Mouse (Mus musculus): ENCODE measurements around the gene Hoxd12. TPM values are rescaled to one million over a fixed set of nuclear protein-coding genes. Genes with fewer than 3 reads are reported as not detected.

Gene Hoxd12
- polyA plus RNA-seq, 1 experiment from 2014 or later: not detected

DNA sequence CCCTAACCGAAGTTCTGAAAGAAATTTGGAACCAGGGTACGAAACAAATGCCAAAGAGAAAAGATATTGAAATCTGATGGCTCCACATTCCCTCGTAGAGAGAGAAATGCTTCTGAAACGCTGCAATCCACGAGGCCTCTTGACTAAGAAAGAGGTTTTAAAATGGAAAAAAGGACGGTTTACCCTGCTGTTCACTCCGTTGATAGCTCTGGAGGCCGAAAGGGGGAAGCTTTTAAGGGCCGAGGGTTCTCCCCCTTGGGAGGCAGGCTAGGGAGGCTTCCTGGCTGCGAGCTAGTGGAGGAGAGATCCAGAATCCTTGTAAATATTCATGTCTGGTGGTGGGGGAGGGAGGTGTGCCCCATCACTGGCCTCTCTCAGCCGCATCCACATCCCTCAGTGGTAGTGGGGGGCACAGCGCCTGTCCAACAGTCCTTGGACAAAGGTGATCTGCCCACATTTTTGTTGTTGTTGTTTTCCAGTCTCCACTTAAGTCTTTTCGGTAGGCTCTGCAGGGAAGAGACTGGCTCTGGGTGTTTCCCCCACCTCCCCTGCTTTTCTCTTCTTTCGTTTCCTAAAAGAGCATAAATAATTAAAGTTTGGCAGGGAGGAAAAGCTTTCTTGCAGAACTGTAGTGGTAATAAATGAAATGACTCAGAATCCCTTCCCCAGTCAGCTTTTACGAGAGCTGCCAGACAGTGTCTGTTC, 4.2 kb downstream of the Hoxd12 start, which contains the start of gene Hoxd11:
Gene Hoxd11 (plus strand): TSS at position 667 of the 705 bp plus-strand sequence.
- ATAC-seq (ENCODE audit: low FRiP score) (no peak), DNase-seq (ENCODE audit: low spot score, missing footprints) (no peak)
- no peak within 1 kb of the TSS for H3K9ac ChIP-seq (ENCODE audit: low read length)
- 1% methylated on average over 15 of the region's 15 CpGs for WGBS
- no peak within 1 kb of the TSS for H3K4me3 ChIP-seq (ENCODE audit: low read depth, low read length)
- no peak within 1 kb of the TSS for H3K27ac ChIP-seq (ENCODE audit: low read depth, low read length)
- peaks cover 100% of the 10 kb centered on the region for H3K27me3 ChIP-seq (ENCODE audit: control insufficient read depth, insufficient read depth, low read length)
- no peaks in the 10 kb centered on the region for H3K36me3 ChIP-seq (ENCODE audit: control insufficient read depth, insufficient read depth, low read length)
- H3K4me1 ChIP-seq (ENCODE audit: control insufficient read depth, insufficient read depth, low read length): peaks cover 5% of the 10 kb centered on the region; the same call in 1 of the 2 replicates
- no peaks in the 10 kb centered on the region for H3K9me3 ChIP-seq (ENCODE audit: control insufficient read depth, low read length)
- H3K4me2 ChIP-seq: no peak within 1 kb of the TSS

- Histone ChIP-seq H3K36me3 (ENCODE audit: control insufficient read depth, insufficient read depth, low read length) (no peaks in the 10 kb centered on the region), H3K4me2 (no peak overlapping the region), H3K4me3 (ENCODE audit: low read depth, low read length) (no peak overlapping the region), H3K9me3 (ENCODE audit: control insufficient read depth, low read length) (no peaks in the 10 kb centered on the region), H3K27ac (ENCODE audit: low read depth, low read length) (no peak overlapping the region), H3K9ac (ENCODE audit: low read length) (no peak overlapping the region), H3K27me3 (ENCODE audit: control insufficient read depth, insufficient read depth, low read length) (peaks cover 100% of the 10 kb centered on the region), H3K4me1 (ENCODE audit: control insufficient read depth, insufficient read depth, low read length) (peaks cover 5% of the 10 kb centered on the region; the same call in 1 of the 2 replicates)
- no peak for ATAC-seq (ENCODE audit: low FRiP score)
- WGBS: under 1% methylated on average over 26 of the region's 26 CpGs
- no peak for DNase-seq (ENCODE audit: low spot score, missing footprints)
These were observed 4.8 kb downstream of the Hoxd12 start for GRCm38 (mm10) chr2:74679596-74679971.

- ATAC-seq (ENCODE audit: low FRiP score) (no peak), DNase-seq (ENCODE audit: low spot score, missing footprints) (no peak)
- Histone ChIP-seq H3K36me3 (ENCODE audit: control insufficient read depth, insufficient read depth, low read length) (no peaks in the 10 kb centered on the region), H3K27ac (ENCODE audit: low read depth, low read length) (no peak overlapping the region), H3K4me3 (ENCODE audit: low read depth, low read length) (no peak overlapping the region), H3K4me2 (no peak overlapping the region), H3K9ac (ENCODE audit: low read length) (no peak overlapping the region), H3K4me1 (ENCODE audit: control insufficient read depth, insufficient read depth, low read length) (peaks cover 5% of the 10 kb centered on the region; the same call in 1 of the 2 replicates), H3K27me3 (ENCODE audit: control insufficient read depth, insufficient read depth, low read length) (peaks cover 100% of the 10 kb centered on the region), H3K9me3 (ENCODE audit: control insufficient read depth, low read length) (no peaks in the 10 kb centered on the region)
- WGBS: 1% methylated on average over 22 of the region's 23 CpGs
These were observed 5.2 kb downstream of the Hoxd12 start for GRCm38 (mm10) chr2:74679980-74680379.

- Histone ChIP-seq H3K4me1 (ENCODE audit: control insufficient read depth, insufficient read depth, low read length) (peaks cover 5% of the 10 kb centered on the region; the same call in 1 of the 2 replicates), H3K27ac (ENCODE audit: low read depth, low read length) (no peak overlapping the region), H3K4me2 (no peak overlapping the region), H3K4me3 (ENCODE audit: low read depth, low read length) (no peak overlapping the region), H3K9ac (ENCODE audit: low read length) (no peak overlapping the region), H3K27me3 (ENCODE audit: control insufficient read depth, insufficient read depth, low read length) (peaks cover 100% of the 10 kb centered on the region), H3K9me3 (ENCODE audit: control insufficient read depth, low read length) (no peaks in the 10 kb centered on the region), H3K36me3 (ENCODE audit: control insufficient read depth, insufficient read depth, low read length) (no peaks in the 10 kb centered on the region)
- ATAC-seq (ENCODE audit: low FRiP score): no peak
- WGBS: 3% methylated on average over 21 of the region's 21 CpGs
- DNase-seq (ENCODE audit: low spot score, missing footprints): peak; percentile 94
These were observed 6.0 kb downstream of the Hoxd12 start for GRCm38 (mm10) chr2:74680561-74681398.

DNA sequence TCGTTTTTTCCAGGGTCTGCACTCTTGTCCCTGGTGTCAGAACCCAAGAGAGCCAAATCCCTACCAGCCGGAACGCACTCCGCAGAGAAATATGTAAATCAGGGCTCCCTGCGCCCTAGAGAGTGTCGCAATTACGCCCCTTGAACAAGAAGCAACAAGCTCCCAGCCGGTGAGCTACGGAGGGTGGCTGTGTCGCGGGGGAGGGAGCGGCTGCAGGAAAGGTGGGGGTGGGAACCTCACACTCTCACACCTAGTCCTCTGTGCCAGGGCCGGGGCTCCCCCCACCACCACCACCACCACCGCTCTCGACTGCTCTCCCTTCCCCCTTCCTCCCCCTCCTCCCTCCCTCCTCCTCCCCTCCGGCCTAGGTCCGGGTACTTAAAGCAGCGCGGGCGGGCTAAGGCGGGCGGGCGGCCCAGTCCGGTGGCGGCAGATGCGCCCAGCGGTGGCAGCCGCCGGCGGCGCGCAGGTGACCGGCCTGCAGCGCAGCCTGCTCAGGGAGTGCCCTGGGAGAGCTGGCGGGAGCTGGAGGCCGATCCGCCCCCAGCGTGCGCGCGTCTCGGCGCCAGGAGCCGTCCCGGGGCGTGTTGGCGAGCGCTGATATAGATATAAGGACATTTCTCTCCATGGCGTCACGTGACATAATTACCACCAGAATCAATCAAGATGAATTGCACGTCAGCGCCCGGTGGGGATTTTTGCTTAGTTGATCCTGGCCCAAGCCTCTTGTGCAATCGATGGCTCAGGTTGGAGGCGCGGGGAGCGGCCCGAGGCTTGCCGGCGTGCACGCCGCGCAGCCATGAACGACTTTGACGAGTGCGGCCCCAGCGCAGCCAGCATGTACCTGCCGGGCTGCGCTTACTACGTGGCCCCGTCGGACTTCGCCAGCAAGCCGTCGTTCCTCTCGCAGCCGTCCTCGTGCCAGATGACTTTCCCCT, 7.0 kb downstream of the Hoxd12 start:
- Histone ChIP-seq H3K9ac (ENCODE audit: low read length) (no peak overlapping the region), H3K4me1 (ENCODE audit: control insufficient read depth, insufficient read depth, low read length) (peaks cover 5% of the 10 kb centered on the region; the same call in 1 of the 2 replicates), H3K27me3 (ENCODE audit: control insufficient read depth, insufficient read depth, low read length) (peaks cover 98% of the 10 kb centered on the region), H3K9me3 (ENCODE audit: control insufficient read depth, low read length) (no peaks in the 10 kb centered on the region), H3K4me3 (ENCODE audit: low read depth, low read length) (no peak overlapping the region), H3K4me2 (0 out of 2 replicates have a peak overlapping the region, but pooled peaks have one; percentile 17), H3K36me3 (ENCODE audit: control insufficient read depth, insufficient read depth, low read length) (no peaks in the 10 kb centered on the region), H3K27ac (ENCODE audit: low read depth, low read length) (no peak overlapping the region)
- peak; percentile 96 for DNase-seq (ENCODE audit: low spot score, missing footprints)
- 0 out of 2 replicates have a peak, but pooled peaks have one; percentile 30 for ATAC-seq (ENCODE audit: low FRiP score)
- WGBS: under 1% methylated on average over 77 of the region's 78 CpGs

GRCm38 (mm10) chr2:74682796-74683195, 8.0 kb downstream of the Hoxd12 start:
- peaks cover 98% of the 10 kb centered on the region for H3K27me3 ChIP-seq (ENCODE audit: control insufficient read depth, insufficient read depth, low read length)
- no peak overlapping the region for H3K27ac ChIP-seq (ENCODE audit: low read depth, low read length)
- no peaks in the 10 kb centered on the region for H3K36me3 ChIP-seq (ENCODE audit: control insufficient read depth, insufficient read depth, low read length)
- H3K4me1 ChIP-seq (ENCODE audit: control insufficient read depth, insufficient read depth, low read length): peaks cover 5% of the 10 kb centered on the region; the same call in 1 of the 2 replicates
- H3K9ac ChIP-seq (ENCODE audit: low read length): no peak overlapping the region
- 0 out of 2 replicates have a peak overlapping the region, but pooled peaks have one; percentile 17 for H3K4me2 ChIP-seq
- 1% methylated on average over 38 of the region's 51 CpGs for WGBS
- no peaks in the 10 kb centered on the region for H3K9me3 ChIP-seq (ENCODE audit: control insufficient read depth, low read length)
- no peak overlapping the region for H3K4me3 ChIP-seq (ENCODE audit: low read depth, low read length)
- DNase-seq (ENCODE audit: low spot score, missing footprints) (no peak), ATAC-seq (ENCODE audit: low FRiP score) (no peak)

GRCm38 (mm10) chr2:74683471-74683951, 8.7 kb downstream of the Hoxd12 start:
- Histone ChIP-seq H3K9me3 (ENCODE audit: control insufficient read depth, low read length) (no peaks in the 10 kb centered on the region), H3K27ac (ENCODE audit: low read depth, low read length) (no peak overlapping the region), H3K4me3 (ENCODE audit: low read depth, low read length) (no peak overlapping the region), H3K27me3 (ENCODE audit: control insufficient read depth, insufficient read depth, low read length) (peaks cover 98% of the 10 kb centered on the region), H3K4me1 (ENCODE audit: control insufficient read depth, insufficient read depth, low read length) (peaks cover 5% of the 10 kb centered on the region; the same call in 1 of the 2 replicates), H3K9ac (ENCODE audit: low read length) (no peak overlapping the region), H3K36me3 (ENCODE audit: control insufficient read depth, insufficient read depth, low read length) (no peaks in the 10 kb centered on the region), H3K4me2 (no peak overlapping the region)
- ATAC-seq (ENCODE audit: low FRiP score) (no peak), DNase-seq (ENCODE audit: low spot score, missing footprints) (peak; percentile 94)
- under 1% methylated on average over 18 of the region's 18 CpGs for WGBS

DNA sequence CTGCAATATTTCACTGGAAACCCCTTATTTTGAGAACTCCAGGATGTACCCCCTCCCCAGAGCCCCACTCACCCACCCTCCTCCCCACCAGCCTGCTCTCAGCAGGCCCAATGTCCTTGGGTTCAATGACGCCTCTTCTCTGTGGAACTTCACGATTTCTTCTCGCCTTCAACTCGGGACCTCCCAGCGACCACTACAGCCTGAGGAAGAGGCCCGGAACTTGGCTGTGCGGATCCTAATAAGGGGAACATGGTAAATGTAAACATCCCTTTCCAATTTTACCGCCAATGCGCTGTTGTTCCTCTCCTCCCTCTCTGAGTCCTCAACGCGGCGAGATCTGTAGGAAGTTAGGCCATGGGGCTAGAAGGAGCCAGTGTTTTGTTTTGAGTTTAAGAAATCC, 9.3 kb downstream of the Hoxd12 start:
- Histone ChIP-seq H3K4me3 (ENCODE audit: low read depth, low read length) (no peak overlapping the region), H3K4me2 (no peak overlapping the region), H3K27ac (ENCODE audit: low read depth, low read length) (no peak overlapping the region), H3K9me3 (ENCODE audit: control insufficient read depth, low read length) (no peaks in the 10 kb centered on the region), H3K4me1 (ENCODE audit: control insufficient read depth, insufficient read depth, low read length) (peaks cover 5% of the 10 kb centered on the region; the same call in 1 of the 2 replicates), H3K9ac (ENCODE audit: low read length) (no peak overlapping the region), H3K36me3 (ENCODE audit: control insufficient read depth, insufficient read depth, low read length) (no peaks in the 10 kb centered on the region), H3K27me3 (ENCODE audit: control insufficient read depth, insufficient read depth, low read length) (peaks cover 98% of the 10 kb centered on the region)
- ATAC-seq (ENCODE audit: low FRiP score): no peak
- peak; percentile 93 for DNase-seq (ENCODE audit: low spot score, missing footprints)
- 0% methylated on average over 12 of the region's 12 CpGs for WGBS
